Mouse (Mus musculus) kidney, adult 2 months (tissue): ENCODE measurements at regions not wholly inside any gene's neighbourhood (a gene's known extent, or its start where the extent isn't known, plus 50 kb on each side); places are given as distances from the start of the nearest gene placed in this dataset.

Experiments used
- DNase-seq: peaks from one replicate; pipeline ENCODE4 v3.0.0; 2021
- H3K27ac ChIP-seq: fragments of 200-500 bp; 2 replicates; pipeline ENCODE4 v1.5.1; 2012; ENCODE audit warnings: low read depth, low read length, control low read depth, inconsistent platforms; ENCODE audit not compliant: insufficient read depth
- H3K27me3 ChIP-seq: fragments of 200-500 bp; replicated peaks from 2 replicates; pipeline ENCODE4 v1.6.1; 2012; ENCODE audit warnings: mild to moderate bottlenecking, moderate library complexity, low read length, inconsistent platforms; ENCODE audit not compliant: control insufficient read depth, insufficient read depth
- H3K36me3 ChIP-seq: fragments of 200-500 bp; 2 replicates; pipeline ENCODE4 v1.6.1; 2012; ENCODE audit warnings: mild to moderate bottlenecking, moderate library complexity, low read length, inconsistent platforms; ENCODE audit not compliant: control insufficient read depth, insufficient read depth
- H3K4me1 ChIP-seq: fragments of 200-500 bp; 2 replicates; pipeline ENCODE4 v1.6.1; 2011; ENCODE audit warnings: low read length; ENCODE audit not compliant: control insufficient read depth, insufficient read depth
- H3K4me3 ChIP-seq: fragments of 200-500 bp; 2 replicates; pipeline ENCODE4 v1.5.1; 2011; ENCODE audit warnings: mild to moderate bottlenecking, low read depth, low read length, control low read depth; ENCODE audit not compliant: insufficient read depth
- CTCF ChIP-seq: fragments of 200-500 bp; conservative IDR thresholded peaks from 2 replicates; pipeline ENCODE4 v1.5.1; 2011; ENCODE audit warnings: low read depth, mild to moderate bottlenecking, control low read depth, low read length, moderate library complexity, mixed read lengths; ENCODE audit not compliant: insufficient read depth, insufficient read length
- POLR2A ChIP-seq: fragments of 200-500 bp; IDR thresholded peaks from one replicate; pipeline ENCODE4 v1.6.1; 2011; ENCODE audit warnings: low read depth, low read length, control low read depth
- WGBS: fragments of 180-500 bp; shearing (Covaris S2); methylation state at CpG from one replicate; pipeline ENCODE4 v1.1.7; 2018; 5-methylcytosine and 5-hydroxymethylcytosine counted together

- Histone ChIP-seq H3K27ac (no peak overlapping the region), H3K36me3 (no peaks in the 10 kb centered on the region), H3K4me1 (0 out of 2 replicates have a peak, but pooled peaks cover 3% of the 10 kb centered on the region), H3K4me3 (no peak overlapping the region), H3K27me3 (no peaks in the 10 kb centered on the region)
- TF ChIP-seq POLR2A (no peak), CTCF (no peak)
- 95% methylated on average over 1 of the region's 1 CpGs for WGBS
- DNase-seq = no peak
Observed at GRCm38 (mm10) chr8:128559004-128559662, 126.3 kb upstream of the Itgb1 start.

GRCm38 (mm10) chr8:128560418-128560817, 125.0 kb upstream of the Itgb1 start:
- TF ChIP-seq CTCF (no peak), POLR2A (no peak)
- 62% methylated on average over 2 of the region's 2 CpGs for WGBS
- Histone ChIP-seq H3K27me3 (no peaks in the 10 kb centered on the region), H3K4me1 (0 out of 2 replicates have a peak, but pooled peaks cover 3% of the 10 kb centered on the region), H3K36me3 (no peaks in the 10 kb centered on the region), H3K27ac (no peak overlapping the region), H3K4me3 (no peak overlapping the region)
- no peak for DNase-seq

GRCm38 (mm10) chr8:128561016-128561415, 124.4 kb upstream of the Itgb1 start:
- Histone ChIP-seq H3K4me3 (no peak overlapping the region), H3K4me1 (0 out of 2 replicates have a peak, but pooled peaks cover 3% of the 10 kb centered on the region), H3K36me3 (no peaks in the 10 kb centered on the region), H3K27ac (no peak overlapping the region), H3K27me3 (no peaks in the 10 kb centered on the region)
- DNase-seq = no peak
- no peak for TF ChIP-seq POLR2A
- TF ChIP-seq CTCF = no peak
- 90% methylated on average over 1 of the region's 1 CpGs for WGBS

GRCm38 (mm10) chr8:128562625-128563024, 122.8 kb upstream of the Itgb1 start:
- 0 out of 2 replicates have a peak, but pooled peaks cover 3% of the 10 kb centered on the region for H3K4me1 ChIP-seq
- DNase-seq = peak; percentile 44
- H3K36me3 ChIP-seq = no peaks in the 10 kb centered on the region
- no peaks in the 10 kb centered on the region for H3K27me3 ChIP-seq
- H3K4me3 ChIP-seq = no peak overlapping the region
- TF ChIP-seq POLR2A (no peak), CTCF (no peak)
- H3K27ac ChIP-seq = no peak overlapping the region
- 53% methylated on average over 3 of the region's 3 CpGs for WGBS

GRCm38 (mm10) chr8:128563744-128564143, 121.7 kb upstream of the Itgb1 start:
- Histone ChIP-seq H3K4me1 (0 out of 2 replicates have a peak, but pooled peaks cover 3% of the 10 kb centered on the region), H3K27me3 (no peaks in the 10 kb centered on the region), H3K4me3 (no peak overlapping the region), H3K36me3 (no peaks in the 10 kb centered on the region), H3K27ac (no peak overlapping the region)
- DNase-seq = no peak
- 52% methylated on average over 3 of the region's 3 CpGs for WGBS
- TF ChIP-seq CTCF = no peak
- TF ChIP-seq POLR2A = no peak

- no peaks in the 10 kb centered on the region for H3K27me3 ChIP-seq
- H3K4me1 ChIP-seq = no peaks in the 10 kb centered on the region
- TF ChIP-seq POLR2A = no peak
- TF ChIP-seq CTCF = no peak
- H3K4me3 ChIP-seq = no peak overlapping the region
- no peak for DNase-seq
- no peaks in the 10 kb centered on the region for H3K36me3 ChIP-seq
- H3K27ac ChIP-seq = no peak overlapping the region
Observed at GRCm38 (mm10) chr8:128572291-128572690, 113.2 kb upstream of the Itgb1 start.

GRCm38 (mm10) chr8:128594114-128594513, 91.3 kb upstream of the Itgb1 start:
- whole genome bisulfite sequencing = 68% methylated on average over 2 of the region's 2 CpGs
- no peak for DNase-seq
- Histone ChIP-seq H3K4me1 (no peaks in the 10 kb centered on the region), H3K27me3 (no peaks in the 10 kb centered on the region), H3K4me3 (no peak overlapping the region), H3K36me3 (no peaks in the 10 kb centered on the region), H3K27ac (no peak overlapping the region)
- TF ChIP-seq POLR2A = no peak
- TF ChIP-seq CTCF = no peak
